Mouse (Mus musculus) MEL (cell line): ENCODE measurements around the gene Olfr315. TPM values are rescaled to one million over a fixed set of nuclear protein-coding genes. Genes with fewer than 3 reads are reported as not detected.

Source experiments
- DNase-seq: peaks from one replicate; pipeline ENCODE4 v3.0.0; 2011; ENCODE audit warnings: low read depth, low spot score
- H3K27ac ChIP-seq: 2 replicates; pipeline ENCODE4 v1.5.1; 2012; ENCODE audit warnings: low read depth, mild to moderate bottlenecking, control low read depth, low read length, moderate library complexity; ENCODE audit not compliant: control insufficient read depth
- H3K27me3 ChIP-seq, 2 experiments: fragments of 150-350 bp in 1 of 2; sonication (generic) in 1 of 2; 2 replicates each; pipeline ENCODE4 v1.6.1; 2012; ENCODE audit warnings: low read length in 2 of 2, mild to moderate bottlenecking in 2 of 2, improper control_type of control experiment in 1 of 2, moderate library complexity in 1 of 2; ENCODE audit not compliant: insufficient read depth in 2 of 2, control insufficient read depth in 1 of 2
- H3K36me3 ChIP-seq, 2 experiments: 2 replicates each; pipeline ENCODE4 v1.6.1; 2012 to 2014; ENCODE audit warnings: low read length in 2 of 2, improper control_type of control experiment in 1 of 2, inconsistent platforms in 1 of 2, mild to moderate bottlenecking in 1 of 2; ENCODE audit not compliant: insufficient read depth in 2 of 2, control insufficient read depth in 1 of 2
- H3K4me1 ChIP-seq, 2 experiments: fragments of 150-350 bp in 1 of 2; sonication (generic) in 1 of 2; 2 replicates each; pipeline ENCODE4 v1.6.1; 2012; ENCODE audit warnings: low read length in 2 of 2, improper control_type of control experiment in 1 of 2, mild to moderate bottlenecking in 1 of 2; ENCODE audit not compliant: insufficient read depth in 2 of 2, control insufficient read depth in 1 of 2
- H3K4me3 ChIP-seq, 2 experiments: fragments of 150-350 bp in 1 of 2; sonication (generic) in 1 of 2; 2 replicates each; pipeline ENCODE4 v1.5.1; 2012; ENCODE audit warnings: low read depth in 2 of 2, low read length in 2 of 2, mild to moderate bottlenecking in 2 of 2, moderate library complexity in 2 of 2, control low read depth in 1 of 2, improper control_type of control experiment in 1 of 2; ENCODE audit not compliant: control insufficient read depth in 1 of 2, insufficient read depth in 1 of 2
- H3K79me2 ChIP-seq: 2 replicates; pipeline ENCODE4 v1.6.1; 2012; ENCODE audit warnings: mild to moderate bottlenecking, low read length, moderate library complexity; ENCODE audit not compliant: control insufficient read depth, poor library complexity, insufficient read depth
- H3K9ac ChIP-seq: 2 replicates; pipeline ENCODE4 v1.6.1; 2012; ENCODE audit warnings: low read depth, mild to moderate bottlenecking, control low read depth, low read length, moderate library complexity; ENCODE audit not compliant: control insufficient read depth, poor library complexity, severe bottlenecking
- H3K9me3 ChIP-seq: fragments of 150-350 bp; sonication (generic); replicated peaks from 2 replicates; pipeline ENCODE4 v1.6.1; 2012; ENCODE audit warnings: mild to moderate bottlenecking, low read length, improper control_type of control experiment, moderate library complexity; ENCODE audit not compliant: insufficient read depth
- BHLHE40 ChIP-seq: IDR thresholded peaks from 2 replicates; pipeline ENCODE4 v1.6.1; 2012; ENCODE audit warnings: low read depth, mild to moderate bottlenecking, inconsistent platforms, low read length, improper control_type of control experiment, borderline replicate concordance
- CHD1 ChIP-seq: IDR thresholded peaks from 2 replicates; pipeline ENCODE4 v1.6.1; 2012; ENCODE audit warnings: low read depth, mild to moderate bottlenecking, inconsistent platforms, low read length, improper control_type of control experiment
- CHD2 ChIP-seq: IDR thresholded peaks from 2 replicates; pipeline ENCODE4 v1.6.1; 2011; ENCODE audit warnings: low read length, improper control_type of control experiment
- E2F4 ChIP-seq: IDR thresholded peaks from 2 replicates; pipeline ENCODE4 v1.6.1; 2011; ENCODE audit warnings: low read depth, low read length, improper control_type of control experiment, borderline replicate concordance
- EP300 ChIP-seq, 2 experiments: IDR thresholded peaks; 2 replicates each; pipeline ENCODE4 v1.6.1; 2011; ENCODE audit warnings: improper control_type of control experiment in 2 of 2, low read length in 2 of 2, low read depth in 1 of 2, mild to moderate bottlenecking in 1 of 2
- GABPA ChIP-seq: IDR thresholded peaks from 2 replicates; pipeline ENCODE4 v1.6.1; 2012; ENCODE audit warnings: low read depth, mild to moderate bottlenecking, inconsistent platforms, low read length, improper control_type of control experiment, moderate library complexity
- GATA1 ChIP-seq: IDR thresholded peaks from 2 replicates; pipeline ENCODE4 v1.6.1; 2011; ENCODE audit warnings: low read depth, low read length, improper control_type of control experiment
- KAT2A ChIP-seq: conservative IDR thresholded peaks from 2 replicates; pipeline ENCODE4 v1.6.1; 2012; ENCODE audit warnings: low read depth, low read length, improper control_type of control experiment, inconsistent platforms
- MAX ChIP-seq: IDR thresholded peaks from 2 replicates; pipeline ENCODE4 v1.6.1; 2011; ENCODE audit warnings: low read length, improper control_type of control experiment
- MEF2A ChIP-seq: IDR thresholded peaks from 2 replicates; pipeline ENCODE4 v1.6.1; 2014; ENCODE audit warnings: low read depth, mild to moderate bottlenecking, inconsistent platforms, low read length, improper control_type of control experiment; ENCODE audit not compliant: poor library complexity, insufficient replicate concordance, severe bottlenecking; ENCODE audit errors: extremely low read depth
- NELFE ChIP-seq: IDR thresholded peaks from 2 replicates; pipeline ENCODE4 v1.6.1; 2011; ENCODE audit warnings: low read depth, low read length, improper control_type of control experiment
- POLR2A ChIP-seq, 2 experiments: IDR thresholded peaks; 2 replicates each; pipeline ENCODE4 v1.6.1; 2011 to 2012; ENCODE audit warnings: low read length in 2 of 2, mild to moderate bottlenecking in 2 of 2, control low read depth in 1 of 2, improper control_type of control experiment in 1 of 2, low read depth in 1 of 2, moderate library complexity in 1 of 2; ENCODE audit not compliant: control insufficient read depth in 1 of 2, insufficient read depth in 1 of 2, poor library complexity in 1 of 2
- RAD21 ChIP-seq: IDR thresholded peaks from 2 replicates; pipeline ENCODE4 v1.6.1; 2011; ENCODE audit warnings: mild to moderate bottlenecking, low read depth, low read length, improper control_type of control experiment
- SIN3A ChIP-seq: IDR thresholded peaks from 2 replicates; pipeline ENCODE4 v1.6.1; 2012; ENCODE audit warnings: low read length, improper control_type of control experiment, inconsistent platforms
- SMC3 ChIP-seq: IDR thresholded peaks from 2 replicates; pipeline ENCODE4 v1.6.1; 2011; ENCODE audit warnings: low read depth, low read length, improper control_type of control experiment
- TBP ChIP-seq: IDR thresholded peaks from 2 replicates; pipeline ENCODE4 v1.8.0; 2011; ENCODE audit warnings: low read depth, low read length, improper control_type of control experiment
- TCF12 ChIP-seq: IDR thresholded peaks from 2 replicates; pipeline ENCODE4 v1.6.1; 2014; ENCODE audit warnings: low read depth, mild to moderate bottlenecking, inconsistent platforms, low read length, improper control_type of control experiment, moderate library complexity
- USF1 ChIP-seq: IDR thresholded peaks from 2 replicates; pipeline ENCODE4 v1.6.1; 2014; ENCODE audit warnings: low read depth, mild to moderate bottlenecking, inconsistent platforms, low read length, improper control_type of control experiment, moderate library complexity
- USF2 ChIP-seq, 2 experiments: IDR thresholded peaks; 2 replicates each; pipeline ENCODE4 v1.6.1; 2011 to 2012; ENCODE audit warnings: improper control_type of control experiment in 2 of 2, low read length in 2 of 2, borderline replicate concordance in 1 of 2, inconsistent platforms in 1 of 2, low read depth in 1 of 2, mild to moderate bottlenecking in 1 of 2; ENCODE audit not compliant: insufficient read depth in 1 of 2
- ZMIZ1 ChIP-seq: IDR thresholded peaks from 2 replicates; pipeline ENCODE4 v1.6.1; 2012; ENCODE audit warnings: low read depth, mild to moderate bottlenecking, inconsistent platforms, low read length, improper control_type of control experiment, moderate library complexity
- polyA plus RNA-seq, 2 experiments: library from polyadenylated mRNA; stranded (reverse) in 1 of 2; unstranded in 1 of 2; fragments of >175 nt in 1 of 2; fragments of >200 nt in 1 of 2; gene quantifications; 2 replicates each; pipeline versions ENCODE4 v1.2.1 to v1.2.4; 2012; ENCODE audit warnings: low replicate concordance in 2 of 2, low read depth in 1 of 2; ENCODE audit not compliant: insufficient read length in 2 of 2, insufficient read depth in 1 of 2, missing spikeins in 1 of 2
- total RNA-seq: library from RNA; depleted of rRNA; stranded (reverse); fragments of 300-350 nt; gene quantifications from 2 replicates; pipeline ENCODE4 v1.2.3, GENCODE M21; 2012

The Olfr315 gene
- total and polyA plus RNA-seq, 3 experiments = not detected

- no peak for TF ChIP-seq KAT2A
- no peak for TF ChIP-seq POLR2A (IDR thresholded peaks at IDR 0.05; ENCODE audit: control insufficient read depth in 1 of 2, insufficient read depth in 1 of 2, low read depth in 1 of 2, low read length in 2 of 2, poor library complexity in 1 of 2)
- TF ChIP-seq TCF12 = no peak
- TF ChIP-seq MEF2A = no peak
- no peak for TF ChIP-seq NELFE
- no peak for TF ChIP-seq SIN3A
- no peak for TF ChIP-seq E2F4
- no peak for TF ChIP-seq USF1
- no peak for TF ChIP-seq ZMIZ1
- no peak for TF ChIP-seq TBP
- no peak for TF ChIP-seq CHD1
- TF ChIP-seq GABPA = no peak
- no peak for TF ChIP-seq RAD21
- TF ChIP-seq GATA1 = no peak
- TF ChIP-seq MAX = no peak
- no peak for TF ChIP-seq CHD2
- TF ChIP-seq, all 39 proteins: peak for 0
- no peaks in the 10 kb centered on the region for H3K79me2 ChIP-seq
Measured at GRCm38 (mm10) chr11:58752434-58752833, 20.6 kb upstream of the Olfr315 start, which contains the start of gene Olfr316. Gene Olfr316 (plus strand): TSS chr11:58752734.

DNA sequence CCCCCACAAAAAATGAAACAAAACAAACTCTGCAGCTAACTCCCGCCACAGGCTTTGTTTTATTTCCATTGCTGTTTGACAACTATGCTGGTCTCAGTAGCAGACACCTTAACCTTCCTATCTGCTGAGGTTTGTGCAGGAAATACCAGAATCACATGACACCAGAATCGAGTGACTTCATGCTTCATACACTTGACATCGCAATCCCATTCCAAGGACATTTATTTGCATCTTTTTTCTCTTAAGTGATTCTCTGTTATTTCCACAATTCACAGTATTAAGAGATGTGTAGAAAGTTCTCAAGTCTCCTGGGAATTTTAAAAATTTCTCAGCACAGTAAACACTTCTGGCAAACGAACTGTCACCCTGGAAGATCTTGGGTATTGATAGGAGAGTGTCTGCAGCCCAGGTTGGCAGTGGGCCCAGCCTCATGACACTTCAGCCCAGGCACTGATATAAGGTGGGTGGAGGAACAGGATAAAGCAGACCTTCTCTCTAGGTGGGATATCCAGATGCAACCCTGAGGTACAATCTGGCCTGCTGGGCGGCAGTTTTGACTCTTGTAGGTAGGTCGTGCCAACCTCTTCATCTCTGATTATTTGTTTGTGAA, 9.6 kb downstream of the Olfr315 start, which contains the start of gene Olfr314:
Gene Olfr314 (plus strand): TSS at position 473 of the 610 bp plus-strand sequence.
- H3K27me3 ChIP-seq = peaks cover 7 to 8% of the 10 kb centered on the region in 2 experiments; a peak in 3 of 4 replicates
- H3K27ac ChIP-seq = no peak within 1 kb of the TSS
- TF ChIP-seq BHLHE40 (0 out of 2 replicates have a peak, but pooled peaks have one; percentile 61), MAX (peak; percentile 68), EP300 (IDR thresholded peaks at IDR 0.05; ENCODE audit: low read depth in 1 of 2, low read length in 2 of 2) (peak; percentile 28 to 47; a peak in 2 of 4 replicates), GATA1 (peak; percentile 82), SMC3 (no peak), USF1 (peak; percentile 91), USF2 (IDR thresholded peaks at IDR 0.05; ENCODE audit: borderline replicate concordance in 1 of 2, insufficient read depth in 1 of 2, low read depth in 1 of 2, low read length in 2 of 2) (peak; percentile 74 to 93), SIN3A (peak; percentile 40), MEF2A (no peak), TCF12 (peak; percentile 29; the same call in 1 of the 2 replicates)
- H3K4me3 ChIP-seq = no peak within 1 kb of the TSS
- peak; percentile 81 for DNase-seq
- H3K79me2 ChIP-seq = no peaks in the 10 kb centered on the region
- H3K9ac ChIP-seq = no peak within 1 kb of the TSS
- H3K36me3 ChIP-seq = peaks cover 0 to 6% of the 10 kb centered on the region in 2 experiments; a peak in 2 of 4 replicates
- H3K9me3 ChIP-seq = no peaks in the 10 kb centered on the region
- peaks cover 0 to 8% of the 10 kb centered on the region in 2 experiments; a peak in 1 of 4 replicates for H3K4me1 ChIP-seq

More at GRCm38 (mm10) chr11:58752434-58752833, 20.6 kb upstream of the Olfr315 start, which contains the start of gene Olfr316:
- no peak within 1 kb of the TSS for H3K27ac ChIP-seq
- no peak within 1 kb of the TSS for H3K4me3 ChIP-seq
- DNase-seq = no peak
- H3K36me3 ChIP-seq = no peaks in the 10 kb centered on the region
- no peaks in the 10 kb centered on the region for H3K4me1 ChIP-seq
- H3K27me3 ChIP-seq = peaks cover 2 to 8% of the 10 kb centered on the region in 2 experiments; a peak in 3 of 4 replicates
- no peaks in the 10 kb centered on the region for H3K9me3 ChIP-seq
- no peak within 1 kb of the TSS for H3K9ac ChIP-seq
